ENCODE assay signal across 14 mouse cellular contexts in genomic region chr12:29323534-29323933, GRCm38 (mm10).
"Had no signal": no experiment of that assay in that cellular context is flagged by ENCODE, and none has a peak within 500 bp of the region (broad histone marks: within the 10 kb centered on the region; RNA-seq: fewer than 3 reads in every experiment).

No protein-coding gene starts in this region.

- H3K9ac ChIP-seq: liver, embryonic 13.5 days; midbrain, embryonic 12.5 days; neural tube, embryonic 13.5 days had no signal

- H3K4me2 ChIP-seq: liver, embryonic 13.5 days; midbrain, embryonic 12.5 days; neural tube, embryonic 13.5 days had no signal

- H3K36me3 ChIP-seq: liver, embryonic 13.5 days; midbrain, embryonic 12.5 days; neural tube, embryonic 13.5 days had no signal

- H3K4me1 ChIP-seq: liver, embryonic 13.5 days had no signal

- H3K27me3 ChIP-seq: liver, embryonic 13.5 days; midbrain, embryonic 12.5 days; neural tube, embryonic 13.5 days had no signal

- H3K9me3 ChIP-seq: liver, embryonic 13.5 days; midbrain, embryonic 12.5 days; neural tube, embryonic 13.5 days had no signal

- ATAC-seq: midbrain, embryonic 16.5 days had no signal

- H3K4me3 ChIP-seq: layer of hippocampus, adult 2 months; liver, embryonic 13.5 days; midbrain, embryonic 12.5 days; myocyte; neural tube, embryonic 13.5 days had no signal

- DNase-seq: kidney, postnatal 25 days; layer of hippocampus, adult 9-11 months; liver, embryonic 13.5 days; lung, adult 2 months; lung, postnatal 14 days; lung, postnatal 4 days; thymus, adult 18-20 months; thymus, postnatal 36 days had no signal

- H3K27ac ChIP-seq: kidney, postnatal 0 days; layer of hippocampus, adult 2 months; liver, embryonic 13.5 days; midbrain, embryonic 12.5 days; neural tube, embryonic 13.5 days had no signal
